Mouse (Mus musculus): ENCODE measurements at regions not wholly inside any gene's neighbourhood (a gene's known extent, or its start where the extent isn't known, plus 50 kb on each side); places are given as distances from the start of the nearest gene placed in this dataset.

- no peak for DNase-seq
- intact Hi-C loops (cut with DNase I) = no loop called here
These were observed 233.5 kb downstream of the Qk start for GRCm38 (mm10) chr17:10086132-10086531.

GRCm38 (mm10) chr17:10081721-10082120 lies 237.9 kb downstream of the Qk start:
- intact Hi-C loops (cut with DNase I) = no loop called here

GRCm38 (mm10) chr17:10079853-10080650 lies 239.6 kb downstream of the Qk start:
- intact Hi-C loops (cut with DNase I) = no loop called here
- DNase-seq = peak; percentile 5 to 23

More at GRCm38 (mm10) chr17:10081721-10082120, 237.9 kb downstream of the Qk start:
- no peak for DNase-seq

- intact Hi-C loops (cut with DNase I) = no loop called here
- no peak for DNase-seq
These were observed 240.9 kb downstream of the Qk start for GRCm38 (mm10) chr17:10078536-10079319.

GRCm38 (mm10) chr17:10073301-10073700 lies 246.4 kb downstream of the Qk start:
- intact Hi-C loops (cut with DNase I) = no loop called here

GRCm38 (mm10) chr17:10069251-10069650 lies 250.4 kb downstream of the Qk start:
- intact Hi-C loops (cut with DNase I) = no loop called here

More at GRCm38 (mm10) chr17:10073301-10073700, 246.4 kb downstream of the Qk start:
- DNase-seq = no peak

GRCm38 (mm10) chr17:10065131-10065530 lies 254.5 kb downstream of the Qk start:
- no peak for DNase-seq
- intact Hi-C loops (cut with DNase I) = no loop called here

More at GRCm38 (mm10) chr17:10069251-10069650, 250.4 kb downstream of the Qk start:
- DNase-seq = no peak

GRCm38 (mm10) chr17:10062546-10063100 lies 257.0 kb downstream of the Qk start:
- no peak for DNase-seq

GRCm38 (mm10) chr17:10057736-10058135 lies 261.9 kb downstream of the Qk start:
- no peak for DNase-seq
- intact Hi-C loops (cut with DNase I) = no loop called here

More at GRCm38 (mm10) chr17:10062546-10063100, 257.0 kb downstream of the Qk start:
- intact Hi-C loops (cut with DNase I) = no loop called here

GRCm38 (mm10) chr17:10056096-10056495 lies 263.6 kb downstream of the Qk start:
- intact Hi-C loops (cut with DNase I) = no loop called here
- no peak for DNase-seq

GRCm38 (mm10) chr17:10054375-10054774 lies 265.3 kb downstream of the Qk start:
- DNase-seq = no peak

GRCm38 (mm10) chr17:10044336-10044735 lies 275.3 kb downstream of the Qk start:
- intact Hi-C loops (cut with DNase I) = no loop called here
- DNase-seq = no peak

More at GRCm38 (mm10) chr17:10054375-10054774, 265.3 kb downstream of the Qk start:
- intact Hi-C loops (cut with DNase I) = no loop called here

- no peak for DNase-seq
- intact Hi-C loops (cut with DNase I) = no loop called here
These were observed 277.5 kb downstream of the Qk start for GRCm38 (mm10) chr17:10042042-10042652.

- intact Hi-C loops (cut with DNase I) = no loop called here
- DNase-seq = no peak
These were observed 278.7 kb downstream of the Qk start for GRCm38 (mm10) chr17:10040951-10041359.

- intact Hi-C loops (cut with DNase I) = no loop called here
- DNase-seq = no peak
These were observed 279.3 kb downstream of the Qk start for GRCm38 (mm10) chr17:10040375-10040774.

GRCm38 (mm10) chr17:10037799-10038445 lies 281.7 kb downstream of the Qk start:
- DNase-seq = no peak
- intact Hi-C loops (cut with DNase I) = loop anchor here (5.0 kb wide), 1 partner anchor 281 kb away; no protein-coding TSS in a partner anchor

GRCm38 (mm10) chr17:10033510-10033909 lies 286.1 kb downstream of the Qk start:
- intact Hi-C loops (cut with DNase I) = no loop called here
- no peak for DNase-seq

GRCm38 (mm10) chr17:10031033-10031432 lies 288.6 kb downstream of the Qk start:
- intact Hi-C loops (cut with DNase I) = no loop called here
- no peak for DNase-seq

- intact Hi-C loops (cut with DNase I) = no loop called here
- DNase-seq = no peak
These were observed 292.9 kb downstream of the Qk start for GRCm38 (mm10) chr17:10026770-10027169.

- intact Hi-C loops (cut with DNase I) = no loop called here
- no peak for DNase-seq
These were observed 294.4 kb downstream of the Qk start for GRCm38 (mm10) chr17:10025212-10025611.
